Mouse (Mus musculus) cerebellum, postnatal 25 days (tissue): ENCODE data around the gene Mt4.
A peak's percentile ranks its signal among the peaks of the same experiment; 100 is the strongest.
"Not testable (repeated sequence)": the region's sequence is repeated elsewhere in the genome, so short reads cannot be mapped to it uniquely, and the experiment has no call there.

Experiments
- DNase-seq, 2 experiments: peaks; one replicate each; pipeline ENCODE4 v3.0.0; 2021; ENCODE audit warnings: mixed read lengths in 2 of 2

Gene Mt4

DNA sequence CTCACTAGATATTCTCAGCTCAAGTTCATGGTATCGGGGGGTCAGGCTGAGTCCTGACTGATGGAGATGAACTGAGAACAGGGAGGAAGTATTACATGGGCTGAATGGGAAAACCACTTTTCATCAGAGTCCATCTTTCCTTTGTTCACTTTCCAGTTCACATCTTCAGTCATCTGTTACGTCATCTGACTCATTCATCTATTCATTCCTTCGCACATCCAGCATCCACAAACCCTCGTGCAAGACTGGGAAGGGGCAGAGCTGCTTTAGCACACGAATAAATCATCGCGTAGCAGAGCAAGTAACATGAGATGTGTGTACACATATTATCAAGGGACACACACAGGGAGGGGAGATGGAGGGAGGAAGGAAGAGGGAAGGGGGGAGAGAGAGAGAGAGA is 805 bp upstream of the Mt4 start:
- DNase-seq = no peak

DNA sequence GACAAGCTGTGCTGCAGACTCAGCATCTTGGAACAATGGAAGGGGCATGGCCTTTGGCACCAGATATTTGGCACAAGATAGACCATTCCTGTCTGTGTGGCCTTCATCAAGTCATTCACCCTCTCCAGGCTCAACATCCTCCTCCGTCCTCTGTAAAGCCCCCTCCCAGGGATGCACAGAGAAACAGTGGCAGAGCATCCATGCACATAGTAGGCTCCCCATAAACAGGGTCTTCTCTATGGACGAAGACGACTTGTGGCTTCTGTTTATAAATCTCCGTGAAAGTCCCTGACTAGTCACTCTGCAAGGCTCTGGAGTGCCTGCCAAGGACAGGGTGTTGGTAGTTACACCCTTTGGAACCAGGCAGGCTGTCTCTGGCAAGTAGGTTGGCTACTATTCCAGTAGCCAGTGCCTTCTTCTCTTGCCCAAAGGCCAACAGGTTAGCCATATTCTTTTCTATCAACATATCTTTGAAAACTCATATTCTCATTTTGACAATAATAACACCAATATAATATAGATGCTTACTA is 3.3 kb downstream of the Mt4 start:
- no peak for DNase-seq

DNA sequence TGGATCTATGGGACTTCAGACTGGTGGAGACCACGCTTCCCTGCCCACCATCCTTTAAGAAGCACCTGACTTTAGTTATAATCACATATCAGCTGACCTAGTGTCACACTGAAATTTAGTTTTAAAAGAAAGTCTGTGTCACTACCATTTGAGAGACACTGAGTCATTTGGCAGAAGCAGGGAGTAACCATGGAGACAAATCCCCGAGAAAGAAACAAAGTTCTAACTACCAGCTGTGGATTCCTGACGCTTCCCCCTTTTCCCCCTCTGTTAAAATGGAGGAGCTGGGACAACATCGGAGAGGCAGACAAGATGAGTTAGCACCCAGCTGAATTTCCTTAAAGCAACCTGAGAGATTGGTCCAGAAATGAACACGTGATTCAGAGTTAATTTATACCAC is 11.2 kb downstream of the Mt4 start:
- DNase-seq = no peak

GRCm38 (mm10) chr8:94150925-94151324 is 13.9 kb downstream of the Mt4 start:
- no peak for DNase-seq

DNA sequence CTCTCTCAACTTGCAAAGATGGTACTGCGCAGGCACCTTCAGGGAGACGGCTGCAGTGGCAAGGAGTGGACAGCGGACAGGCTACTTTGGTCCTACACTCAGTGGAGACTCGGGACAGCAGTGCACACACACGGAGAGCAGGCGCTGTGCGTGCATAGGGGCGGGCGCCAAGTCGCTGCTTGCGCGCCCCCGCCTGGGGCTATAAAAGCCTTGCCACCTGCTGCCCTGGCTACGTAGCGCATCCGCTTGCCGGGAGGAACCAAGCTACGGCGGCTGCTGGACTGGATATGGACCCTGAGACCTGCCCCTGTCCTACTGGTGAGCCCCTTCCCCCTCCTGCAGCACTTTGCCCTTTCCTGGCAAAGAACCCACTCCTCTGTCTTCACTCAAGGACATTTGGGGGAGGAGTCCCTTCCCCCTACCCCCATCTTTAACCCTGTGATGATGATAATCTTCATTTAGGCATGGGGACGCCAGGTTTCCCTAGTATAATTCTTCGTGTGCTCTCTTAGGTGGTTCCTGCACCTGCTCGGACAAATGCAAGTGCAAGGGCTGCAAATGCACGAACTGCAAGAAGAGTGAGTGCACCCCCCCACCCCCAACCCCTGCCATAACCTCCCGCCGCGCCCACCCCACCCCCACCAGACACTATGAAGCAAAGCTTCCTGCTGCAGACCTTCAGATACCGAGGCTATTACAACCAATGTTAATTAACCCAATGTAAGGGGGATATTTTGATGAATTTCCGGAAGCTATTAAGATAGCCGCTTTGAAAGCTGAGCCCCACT is 15.7 kb downstream of the Mt4 start, which contains the start of gene Mt3:
Gene Mt3 (plus strand): TSS at position 95 of the 788 bp plus-strand sequence.
- peak; percentile 92 to 94 for DNase-seq

DNA sequence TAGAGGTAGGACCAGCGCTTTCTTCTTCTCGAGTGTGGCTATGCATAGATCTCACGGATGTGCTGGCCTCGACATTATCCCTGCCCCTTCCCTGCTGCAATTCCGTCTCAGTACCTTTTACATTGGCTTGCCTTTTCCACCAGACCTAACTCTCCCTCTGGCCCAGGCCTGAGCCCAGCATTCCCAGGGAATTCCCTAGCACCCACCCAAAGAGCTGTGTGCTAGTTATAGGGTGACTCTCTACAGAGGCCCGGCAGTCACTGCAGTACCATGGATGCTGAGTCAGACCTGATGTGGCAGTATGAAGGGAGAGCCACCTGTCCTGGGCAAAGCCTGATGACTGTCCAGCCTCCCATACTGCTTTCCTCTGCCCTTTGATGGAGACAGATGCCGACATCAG is 16.5 kb downstream of the Mt4 start:
- DNase-seq = peak; percentile 56 to 65

GRCm38 (mm10) chr8:94154537-94154936 is 17.5 kb downstream of the Mt4 start:
- DNase-seq = no peak

- DNase-seq = no peak
Measured at GRCm38 (mm10) chr8:94156092-94156491, 19.1 kb downstream of the Mt4 start.

DNA sequence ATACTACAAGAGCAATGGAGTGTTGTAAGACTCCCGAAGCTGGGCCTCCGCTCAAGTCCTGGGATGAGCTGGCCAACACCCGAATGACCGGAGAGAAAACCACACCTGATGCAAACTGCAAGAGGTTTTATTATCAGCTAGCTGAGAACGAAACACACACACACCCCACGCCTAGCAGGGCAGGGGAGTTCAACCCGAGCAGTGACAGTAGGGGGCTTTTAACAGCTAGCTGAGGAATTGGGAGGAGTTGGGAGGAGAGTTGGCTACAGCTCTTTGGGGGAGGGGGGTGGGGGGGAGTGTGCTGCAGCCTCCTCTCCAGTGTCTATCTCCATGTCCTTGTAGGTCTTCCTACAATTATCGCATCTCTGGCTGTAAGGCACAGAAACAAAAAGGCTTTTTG is 28.8 kb downstream of the Mt4 start:
- not testable (repeated sequence) for DNase-seq

DNA sequence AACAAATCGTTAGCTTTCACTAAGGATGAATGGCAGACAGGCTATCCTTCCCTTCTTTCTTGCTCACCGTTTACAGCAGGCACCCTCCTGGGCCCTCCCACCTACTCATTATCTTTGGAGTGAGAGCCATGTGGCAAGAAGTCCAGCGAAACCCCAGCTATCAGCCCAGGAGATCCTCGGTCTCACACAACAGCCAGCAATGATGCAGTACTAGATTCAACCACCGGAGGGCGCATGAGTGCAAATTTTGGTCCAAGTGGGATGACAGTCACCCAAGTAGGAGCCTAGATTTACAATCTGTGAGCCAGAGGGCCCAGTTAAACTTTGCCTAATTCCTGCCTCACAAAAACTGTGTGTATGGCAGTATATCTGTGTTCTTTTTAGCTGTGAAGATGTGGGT is 30.2 kb downstream of the Mt4 start:
- DNase-seq = peak; percentile 95

DNA sequence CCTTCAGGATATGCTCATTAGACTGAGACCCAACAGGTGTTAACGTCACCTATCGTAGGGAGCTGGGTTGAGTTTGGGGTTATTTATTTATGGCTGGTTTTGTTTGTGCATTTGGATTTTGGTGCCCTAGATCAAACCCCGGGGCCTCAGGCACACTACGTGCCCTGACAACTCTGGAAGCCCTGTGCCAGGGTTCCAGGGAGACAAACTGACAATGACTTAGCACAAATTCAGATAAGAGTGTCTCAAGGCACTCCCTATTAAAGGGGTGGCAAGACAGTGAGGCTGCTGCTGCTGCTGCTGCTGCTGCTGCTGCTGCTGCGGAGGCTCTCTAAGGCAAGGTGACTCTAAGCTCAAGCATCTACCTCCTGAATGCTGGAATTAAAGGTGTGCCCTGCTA is 32.5 kb downstream of the Mt4 start:
- no peak for DNase-seq

- no peak for DNase-seq
Measured at GRCm38 (mm10) chr8:94171321-94171755, 34.3 kb downstream of the Mt4 start.

- peak; percentile 56 to 67 for DNase-seq
Measured at GRCm38 (mm10) chr8:94172075-94172808, 35.2 kb downstream of the Mt4 start, which contains the start of gene Mt2. Gene Mt2, plus strand, starts transcription at chr8:94172664.

GRCm38 (mm10) chr8:94172809-94173732 is 36.1 kb downstream of the Mt4 start:
- peak in 1 of 2 experiments; percentile 32 for DNase-seq

GRCm38 (mm10) chr8:94173848-94174403 is 36.9 kb downstream of the Mt4 start:
- no peak for DNase-seq

DNA sequence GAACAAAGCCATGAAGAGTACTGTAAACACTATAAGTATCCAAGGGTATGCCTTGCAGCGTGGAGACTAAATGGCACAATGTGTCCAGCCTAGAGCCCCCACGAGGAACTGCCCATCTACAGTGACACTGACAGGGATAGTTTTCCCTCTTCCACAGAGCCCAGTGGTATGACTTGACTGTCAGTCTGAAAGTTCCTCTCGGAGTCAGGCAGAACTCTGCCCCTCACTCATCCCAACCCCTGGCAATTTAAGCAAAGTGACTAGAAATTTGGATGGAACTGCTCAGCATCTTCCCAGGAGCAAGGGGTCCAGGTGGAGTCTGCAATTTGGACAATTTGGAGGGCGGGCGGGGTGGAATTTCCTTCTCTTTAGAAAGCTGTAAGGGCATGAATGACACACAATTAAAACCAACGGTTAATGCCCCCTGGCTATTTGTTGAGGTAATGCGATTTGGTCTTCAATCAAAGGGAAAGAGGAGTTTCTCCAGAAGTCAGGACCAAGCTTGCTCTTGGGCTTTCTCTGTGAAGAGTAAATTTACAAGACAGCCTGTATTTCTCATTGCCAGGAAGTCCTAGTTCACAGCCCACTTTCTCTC is 37.7 kb downstream of the Mt4 start:
- no peak for DNase-seq

DNA sequence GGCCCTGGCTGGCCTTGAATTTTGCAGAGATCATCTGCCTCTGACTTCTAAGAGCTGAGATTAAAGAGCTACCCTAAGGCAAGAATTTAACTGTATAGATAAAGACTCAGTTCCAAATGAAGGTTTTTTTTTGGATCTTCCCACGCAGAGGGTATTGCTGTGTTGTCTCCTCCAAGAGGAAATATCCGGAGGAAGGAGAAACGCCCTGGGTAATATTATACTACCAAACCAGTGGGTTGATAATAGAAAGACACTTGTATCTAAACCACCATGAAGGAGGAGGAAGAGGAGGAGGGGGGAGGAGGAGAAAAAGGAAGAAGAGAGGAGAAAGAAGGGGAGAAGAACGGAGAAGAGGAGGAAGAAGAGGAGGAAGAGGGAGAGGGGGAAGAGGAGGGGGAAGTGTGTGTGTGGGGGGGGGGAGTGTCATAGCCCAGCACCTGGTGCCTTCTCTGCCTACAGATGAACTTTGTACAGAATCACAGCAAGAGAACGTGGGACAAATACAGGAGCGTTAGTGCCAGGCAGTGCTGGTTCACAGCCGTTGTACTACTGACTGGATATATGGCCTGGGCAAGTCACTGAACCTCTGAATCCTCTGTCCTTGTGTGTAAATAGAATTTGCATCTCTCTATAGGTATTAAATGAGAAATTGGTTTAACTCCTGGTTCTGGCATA is 40.9 kb downstream of the Mt4 start:
- no peak for DNase-seq

- DNase-seq = peak; percentile 83 to 87
Measured at GRCm38 (mm10) chr8:94178857-94179712, 42.1 kb downstream of the Mt4 start, which contains the start of gene Mt1. Gene Mt1, plus strand, starts transcription at chr8:94179082.

DNA sequence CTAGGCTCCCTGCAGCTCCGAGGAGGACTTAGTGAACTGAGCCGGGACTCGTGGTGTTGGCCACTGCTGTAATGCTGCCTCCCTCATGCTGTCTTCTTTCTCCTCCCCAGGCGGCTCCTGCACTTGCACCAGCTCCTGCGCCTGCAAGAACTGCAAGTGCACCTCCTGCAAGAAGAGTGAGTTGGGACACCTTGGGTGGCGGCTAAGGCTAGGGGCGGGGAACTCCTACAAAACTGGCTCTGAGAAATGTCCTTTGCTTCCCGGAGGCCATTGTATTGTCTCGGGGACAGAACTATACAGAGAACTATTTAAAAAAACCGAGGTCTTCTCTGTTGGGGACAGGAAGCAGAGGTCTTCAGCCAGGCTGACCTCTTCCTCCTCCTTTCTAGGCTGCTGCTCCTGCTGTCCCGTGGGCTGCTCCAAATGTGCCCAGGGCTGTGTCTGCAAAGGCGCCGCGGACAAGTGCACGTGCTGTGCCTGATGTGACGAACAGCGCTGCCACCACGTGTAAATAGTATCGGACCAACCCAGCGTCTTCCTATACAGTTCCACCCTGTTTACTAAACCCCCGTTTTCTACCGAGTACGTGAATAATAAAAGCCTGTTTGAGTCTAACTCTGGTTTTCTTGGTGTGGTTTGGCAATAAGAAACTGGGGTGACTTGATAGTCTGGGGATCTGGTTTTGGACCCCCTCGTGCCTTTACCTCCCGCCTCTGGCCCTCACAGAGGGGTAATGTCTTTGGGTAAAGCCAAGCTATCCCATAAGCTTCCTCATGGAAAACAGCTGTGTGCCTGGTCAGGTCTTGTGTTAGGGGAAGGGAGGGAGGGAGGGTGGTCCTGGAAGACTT is 42.9 kb downstream of the Mt4 start:
- DNase-seq = peak in 1 of 2 experiments; percentile 34
